Comparison of ENCODE assay signal across 9 mouse cellular contexts in genomic region chr9:41949476-41949875, GRCm38 (mm10).
DNase-seq lines count a peak whose midpoint lies in the region; ATAC-seq and TF ChIP-seq lines count a peak whose summit lies in the region.
"Had no signal": no experiment of that assay in that cellular context is flagged by ENCODE, and none has a peak within 500 bp of the region (broad histone marks: within the 10 kb centered on the region; RNA-seq: fewer than 3 reads in every experiment).

No protein-coding gene starts in this region.

- DNase-seq in kidney, adult 8-10 months, result no peak
- no peak for DNase-seq in forebrain, embryonic 10.5 days (ENCODE audit: extremely low spot score, low spot score)
- no peak for DNase-seq in midbrain, postnatal 0 days (ENCODE audit: low spot score)
- DNase-seq in retina, embryonic 14.5 days (ENCODE audit: low spot score), result no peak
- no peak for DNase-seq in liver
- no peak for DNase-seq in frontal cortex, postnatal 14 days (ENCODE audit: low spot score in 2 of 2)

- H3K27ac ChIP-seq in kidney, embryonic 14.5 days (ENCODE audit: low read depth, low read length), result peak overlapping the region; percentile 95; the same call in 1 of the 2 replicates
- peak overlapping the region; percentile 96 for H3K27ac ChIP-seq in forebrain, embryonic 10.5 days
- peak overlapping the region; percentile 97 for H3K27ac ChIP-seq in hindbrain, embryonic 13.5 days
- peak overlapping the region; percentile 90 for H3K27ac ChIP-seq in midbrain, postnatal 0 days (ENCODE audit: low read depth, low read length)

- 0 out of 2 replicates have a peak overlapping the region, but pooled peaks have one; percentile 69 for H3K9ac ChIP-seq in kidney, embryonic 14.5 days (ENCODE audit: low read depth, low read length)
- H3K9ac ChIP-seq in hindbrain, embryonic 13.5 days, result peak overlapping the region; percentile 76
- peak overlapping the region; percentile 5; the same call in 1 of the 2 replicates for H3K9ac ChIP-seq in midbrain, postnatal 0 days (replicated peaks; ENCODE audit: low read length, poor library complexity, severe bottlenecking)
- H3K9ac ChIP-seq: lung, embryonic 15.5 days had no signal

- peaks cover 29% of the 10 kb centered on the region for H3K4me1 ChIP-seq in kidney, embryonic 14.5 days (ENCODE audit: control insufficient read depth, insufficient read depth, low read length)
- H3K4me1 ChIP-seq in forebrain, embryonic 10.5 days, result peaks cover 51% of the 10 kb centered on the region
- peaks cover 43% of the 10 kb centered on the region for H3K4me1 ChIP-seq in hindbrain, embryonic 13.5 days (replicated peaks)
- H3K4me1 ChIP-seq in midbrain, postnatal 0 days (ENCODE audit: insufficient read depth, low read length), result peaks cover 21% of the 10 kb centered on the region

- H3K27me3 ChIP-seq in kidney, embryonic 14.5 days (ENCODE audit: control insufficient read depth, insufficient read depth, low read length), result no peaks in the 10 kb centered on the region
- H3K27me3 ChIP-seq in forebrain, embryonic 10.5 days (ENCODE audit: poor library complexity, severe bottlenecking), result peaks cover 31% of the 10 kb centered on the region
- no peaks in the 10 kb centered on the region for H3K27me3 ChIP-seq in hindbrain, embryonic 13.5 days
- no peaks in the 10 kb centered on the region for H3K27me3 ChIP-seq in midbrain, postnatal 0 days (ENCODE audit: insufficient read depth, low read length)

- TF ChIP-seq CTCF in midbrain, postnatal 0 days (IDR thresholded peaks at IDR 0.05), result no peak

- no peaks in the 10 kb centered on the region for H3K9me3 ChIP-seq in kidney, embryonic 14.5 days (ENCODE audit: control insufficient read depth, low read length)
- H3K9me3 ChIP-seq in forebrain, embryonic 10.5 days, result no peaks in the 10 kb centered on the region
- no peaks in the 10 kb centered on the region for H3K9me3 ChIP-seq in hindbrain, embryonic 13.5 days
- H3K9me3 ChIP-seq in midbrain, postnatal 0 days (ENCODE audit: low read length), result no peaks in the 10 kb centered on the region
- H3K9me3 ChIP-seq: lung, embryonic 15.5 days had no signal

- no peak for ATAC-seq in kidney, embryonic 14.5 days (ENCODE audit: low FRiP score, low TSS enrichment)
- no peak for ATAC-seq in hindbrain, embryonic 13.5 days (ENCODE audit: low FRiP score)
- ATAC-seq in midbrain, postnatal 0 days (ENCODE audit: low FRiP score), result no peak

- H3K36me3 ChIP-seq in kidney, embryonic 14.5 days (ENCODE audit: control insufficient read depth, insufficient read depth, low read length), result no peaks in the 10 kb centered on the region
- H3K36me3 ChIP-seq in forebrain, embryonic 10.5 days (replicated peaks), result no peaks in the 10 kb centered on the region
- no peaks in the 10 kb centered on the region for H3K36me3 ChIP-seq in hindbrain, embryonic 13.5 days
- H3K36me3 ChIP-seq in midbrain, postnatal 0 days (ENCODE audit: insufficient read depth, low read length), result no peaks in the 10 kb centered on the region
- H3K36me3 ChIP-seq: lung, embryonic 15.5 days had no signal

- H3K4me3 ChIP-seq in kidney, embryonic 14.5 days (ENCODE audit: low read length), result no peak overlapping the region
- no peak overlapping the region for H3K4me3 ChIP-seq in forebrain, embryonic 10.5 days
- no peak overlapping the region for H3K4me3 ChIP-seq in hindbrain, embryonic 13.5 days
- no peak overlapping the region for H3K4me3 ChIP-seq in midbrain, postnatal 0 days (ENCODE audit: low read depth, low read length)
- H3K4me3 ChIP-seq: lung, embryonic 15.5 days had no signal

- 71% methylated on average over 5 of the region's 5 CpGs for WGBS in kidney, embryonic 14.5 days
- whole genome bisulfite sequencing in forebrain, embryonic 10.5 days, result 83% methylated on average over 5 of the region's 5 CpGs
- WGBS in hindbrain, embryonic 13.5 days, result 74% methylated on average over 5 of the region's 5 CpGs
- 47% methylated on average over 5 of the region's 5 CpGs for WGBS in midbrain, postnatal 0 days

- H3K4me2 ChIP-seq in kidney, embryonic 14.5 days (replicated peaks; ENCODE audit: low read depth, low read length), result no peak overlapping the region
- peak overlapping the region; percentile 62 for H3K4me2 ChIP-seq in hindbrain, embryonic 13.5 days
- H3K4me2 ChIP-seq in midbrain, postnatal 0 days (ENCODE audit: low read depth, low read length, poor library complexity, severe bottlenecking), result peak overlapping the region; percentile 62; the same call in 1 of the 2 replicates

Comparison
In these comparisons a context has a peak if more than half of its experiments do, and no peak if none do; other contexts are left out.
1. H3K9ac ChIP-seq: peak in every context shown above with its lines; median percentile 76 in hindbrain, embryonic 13.5 days; 69 in kidney, embryonic 14.5 days; 5 in midbrain, postnatal 0 days.